Mouse (Mus musculus): ENCODE data around the gene Tmprss13.

Tmprss13 gene

GRCm38 (mm10) chr9:45318855-45319254, at the start of gene Tmprss13:
TSS of gene Tmprss13 (plus strand) at chr9:45319100.
- no peak for DNase-seq

DNA sequence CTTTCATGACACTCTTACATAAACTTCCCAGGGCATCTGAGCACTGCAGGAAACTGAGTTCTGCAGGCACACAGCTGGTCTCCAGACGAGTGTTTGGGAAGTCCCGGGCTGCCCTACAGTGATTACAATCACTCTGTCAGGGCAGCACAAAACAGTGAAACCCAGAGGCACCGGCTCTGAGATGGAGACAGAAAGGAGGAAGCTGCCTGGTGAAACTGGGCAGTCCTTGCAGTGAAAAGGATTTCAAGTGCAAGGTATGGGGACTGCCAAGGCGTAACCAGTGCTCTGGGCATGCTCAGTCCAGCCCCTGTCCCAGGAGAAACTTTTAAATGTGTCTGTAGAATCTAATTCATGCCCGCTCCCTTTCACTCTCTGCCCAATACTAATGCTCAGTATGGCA, 46.7 kb upstream of the Tmprss13 start:
- DNase-seq, result no peak

- no peak for DNase-seq
Observed at GRCm38 (mm10) chr9:45274218-45274617, 44.7 kb upstream of the Tmprss13 start.

GRCm38 (mm10) chr9:45274635-45275034, 44.3 kb upstream of the Tmprss13 start:
- DNase-seq, result no peak

- DNase-seq, result no peak
Observed at GRCm38 (mm10) chr9:45280059-45280458, 38.8 kb upstream of the Tmprss13 start.

DNA sequence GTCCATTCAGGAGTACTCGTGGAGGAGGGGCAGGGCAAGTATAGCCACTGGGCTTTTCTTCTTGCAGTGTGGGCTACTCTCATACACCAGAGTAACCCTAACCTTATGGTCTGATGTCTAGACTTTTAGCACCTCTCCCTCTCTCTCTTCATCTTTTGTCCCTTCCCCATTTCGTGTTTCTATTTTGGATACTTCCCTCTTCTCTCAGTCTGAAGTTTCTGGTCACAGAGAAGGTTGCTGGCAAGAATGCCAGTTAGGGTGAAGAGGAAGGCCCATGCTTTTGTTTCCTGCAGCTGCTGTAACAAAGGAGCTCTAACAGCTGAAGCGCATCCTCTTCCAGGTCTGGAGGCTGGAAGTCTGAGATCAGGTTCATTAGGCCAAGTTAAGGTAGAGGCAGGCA, 38.0 kb upstream of the Tmprss13 start:
- no peak for DNase-seq

DNA sequence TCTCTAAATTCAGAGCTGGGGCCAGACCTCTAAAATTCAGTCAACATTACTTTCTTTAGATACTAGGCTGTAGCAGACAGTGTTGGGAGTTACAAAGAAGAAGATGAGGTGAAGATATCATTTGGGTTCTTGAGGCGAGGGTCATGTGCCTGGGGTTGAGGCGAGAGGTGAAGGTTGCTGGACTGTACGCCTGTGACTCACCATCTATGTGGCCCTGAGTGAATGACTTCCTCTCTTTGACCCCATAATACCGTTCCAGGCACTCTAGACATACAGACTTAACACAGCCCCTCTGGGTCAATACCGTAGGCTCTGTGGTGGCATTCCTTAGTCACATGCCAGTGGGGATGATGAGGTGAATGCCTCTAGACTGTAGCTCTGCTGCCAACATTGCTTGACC, 36.4 kb upstream of the Tmprss13 start:
- DNase-seq, result no peak

DNA sequence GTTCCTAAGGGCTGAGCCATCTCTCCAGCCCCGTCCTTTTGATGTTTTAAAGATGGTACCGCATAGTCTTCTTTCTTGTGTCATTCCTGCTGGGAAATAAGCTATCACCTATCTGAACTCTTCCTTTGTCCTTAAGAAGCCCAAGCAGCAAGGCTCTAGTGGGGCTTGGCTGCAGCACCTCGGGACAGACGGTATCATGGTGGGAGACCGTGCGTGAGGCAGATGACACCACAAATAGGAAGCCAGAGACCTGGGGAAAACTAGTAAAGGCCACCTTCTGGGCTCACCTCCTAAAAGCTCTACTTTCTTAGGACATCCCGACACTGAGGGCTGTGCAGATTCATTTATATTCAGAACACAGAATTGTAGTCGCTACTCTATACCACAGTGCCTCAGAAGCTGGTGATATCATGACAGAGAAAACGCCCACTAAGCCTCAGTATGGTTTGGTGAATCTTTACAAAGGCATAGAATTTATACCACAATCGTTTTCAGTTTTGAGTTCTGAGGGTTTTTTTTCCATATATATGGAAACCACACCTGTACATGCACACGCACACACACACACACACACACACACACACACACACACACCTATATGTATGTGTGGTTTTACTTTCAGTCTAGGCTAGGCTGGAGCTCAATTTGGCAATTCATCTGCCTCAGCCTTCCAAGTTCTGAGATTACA, 27.3 kb upstream of the Tmprss13 start:
- no peak for DNase-seq

DNA sequence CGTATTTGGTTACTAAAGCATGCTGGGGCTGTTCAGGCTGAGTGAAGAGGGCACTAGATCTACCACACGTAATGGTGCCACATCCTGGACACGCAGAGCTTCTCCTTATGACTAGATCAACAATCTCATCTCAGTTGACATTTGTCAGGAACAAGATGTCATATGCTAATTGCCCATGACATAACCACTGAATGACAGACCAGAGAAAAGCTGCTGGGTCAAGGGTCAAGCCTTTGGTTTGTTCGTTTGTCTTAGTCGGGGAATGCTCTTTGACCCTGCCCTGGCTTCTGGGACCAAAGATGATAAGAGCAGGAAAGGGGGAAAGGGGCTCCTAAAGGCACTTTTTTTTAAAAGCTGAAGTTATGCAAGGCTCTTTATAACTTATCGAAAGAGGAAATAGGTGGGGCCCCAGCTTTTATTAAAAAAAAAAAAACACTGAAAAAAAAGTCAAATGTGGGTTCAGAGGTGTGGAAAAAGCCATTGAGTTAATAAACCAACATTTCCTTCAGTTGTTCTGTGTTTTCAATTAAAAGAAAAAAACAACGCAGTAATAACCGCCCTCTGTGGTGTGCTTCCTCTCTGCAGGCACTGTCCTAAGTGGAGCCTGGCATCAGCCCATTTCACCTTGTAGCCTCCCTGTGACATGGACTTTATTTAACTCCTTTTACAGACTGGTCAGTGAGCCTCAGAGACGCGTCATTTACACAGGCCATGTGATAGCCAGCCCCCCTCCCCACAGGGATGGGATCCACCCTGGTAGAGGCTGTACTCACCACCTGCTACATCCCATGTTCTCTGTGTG, 24.5 kb upstream of the Tmprss13 start:
- no peak for DNase-seq

- DNase-seq, result peak; percentile 59
Observed at GRCm38 (mm10) chr9:45299231-45300006, 19.5 kb upstream of the Tmprss13 start.

DNA sequence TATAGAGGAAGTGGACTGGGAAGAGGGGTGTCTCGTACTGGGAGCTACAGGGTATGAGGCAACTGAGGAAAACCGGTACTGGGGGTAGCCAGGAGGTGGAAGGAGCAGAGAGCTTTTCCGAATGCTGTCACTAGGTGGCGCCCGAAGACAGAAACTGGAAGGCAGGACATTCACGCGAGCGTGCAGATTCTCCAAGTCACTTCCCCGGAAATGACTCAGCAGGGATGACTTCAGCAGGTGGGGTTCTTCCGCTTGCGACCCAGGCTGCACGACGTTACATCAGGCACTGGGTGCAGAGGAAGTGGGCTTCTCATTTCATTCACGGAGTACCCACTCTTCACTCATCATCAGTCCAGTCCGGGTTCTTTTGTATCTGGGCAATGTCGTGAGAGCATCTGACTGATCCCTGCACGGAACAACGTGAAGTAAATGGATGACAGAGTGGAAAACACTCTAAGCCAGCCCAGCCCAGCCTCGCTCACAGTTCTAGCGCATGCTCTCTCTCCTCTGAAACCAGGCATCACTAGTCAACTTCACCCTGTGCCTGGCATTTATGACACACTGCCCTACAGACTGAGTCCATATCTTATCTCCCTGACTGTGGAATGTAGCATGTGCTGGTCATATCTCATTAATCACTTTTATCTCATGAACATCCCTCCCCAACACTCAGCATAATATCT, 18.3 kb upstream of the Tmprss13 start:
- peak; percentile 94 for DNase-seq

- DNase-seq, result no peak
Observed at GRCm38 (mm10) chr9:45301771-45302170, 17.1 kb upstream of the Tmprss13 start.

GRCm38 (mm10) chr9:45306746-45307410, 12.0 kb upstream of the Tmprss13 start:
- DNase-seq, result no peak

DNA sequence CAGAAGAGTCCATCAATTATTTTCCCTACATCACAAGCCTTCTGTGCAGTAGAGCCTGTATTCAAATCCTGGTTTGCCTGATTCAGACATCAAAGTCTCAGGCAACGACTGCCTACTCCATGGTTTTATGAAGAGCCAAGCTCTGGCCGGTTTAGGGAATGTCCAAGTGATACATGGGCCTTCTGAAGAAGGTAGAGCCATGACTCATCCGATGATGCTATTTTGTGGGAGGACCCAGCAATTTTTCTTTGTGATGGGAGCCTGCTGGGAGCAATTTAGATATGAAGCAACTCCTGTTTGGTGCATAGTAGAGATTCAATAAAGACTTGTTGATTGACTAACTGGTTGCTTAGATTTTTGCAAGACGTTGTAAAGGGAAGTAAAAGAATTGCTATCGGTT, 10.4 kb upstream of the Tmprss13 start:
- DNase-seq, result no peak

DNA sequence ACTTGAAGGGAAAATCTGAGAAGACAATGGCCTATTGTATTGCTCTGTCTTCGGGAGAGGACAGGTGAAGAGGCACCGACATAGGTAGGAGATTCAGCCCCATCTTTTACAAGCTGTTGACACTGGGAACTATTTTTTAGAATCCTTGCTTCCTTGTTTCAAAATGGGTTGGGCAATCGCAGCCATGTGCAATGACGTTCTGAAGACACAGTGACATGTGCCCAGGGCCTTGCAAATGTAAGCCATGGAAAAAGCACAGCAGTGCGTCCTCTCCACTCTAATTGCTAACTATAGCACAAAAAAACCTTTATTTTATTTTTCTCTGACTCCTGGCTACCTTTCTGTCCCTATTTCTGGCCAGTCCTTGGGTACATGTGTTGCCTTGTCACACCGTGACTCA, 7.0 kb upstream of the Tmprss13 start:
- no peak for DNase-seq

DNA sequence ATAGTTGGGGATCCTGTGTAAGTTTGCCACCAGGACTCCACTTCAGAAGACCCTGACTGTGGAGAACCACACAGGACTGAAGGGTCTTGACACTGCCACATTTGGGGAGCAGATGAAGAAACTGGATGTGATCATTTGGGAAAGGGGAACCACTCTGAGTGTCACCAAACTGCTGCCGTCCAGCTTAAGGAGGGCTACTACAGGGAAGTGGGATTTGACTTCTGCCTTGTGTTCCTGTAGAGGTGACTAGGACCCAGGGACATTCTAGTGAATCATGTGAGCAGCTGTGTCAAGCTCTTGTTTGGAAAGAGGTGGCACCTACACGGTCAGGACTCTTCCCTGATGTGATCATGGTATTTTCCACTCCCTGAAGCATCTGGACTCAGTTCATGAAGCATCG, 5.0 kb upstream of the Tmprss13 start:
- no peak for DNase-seq

DNA sequence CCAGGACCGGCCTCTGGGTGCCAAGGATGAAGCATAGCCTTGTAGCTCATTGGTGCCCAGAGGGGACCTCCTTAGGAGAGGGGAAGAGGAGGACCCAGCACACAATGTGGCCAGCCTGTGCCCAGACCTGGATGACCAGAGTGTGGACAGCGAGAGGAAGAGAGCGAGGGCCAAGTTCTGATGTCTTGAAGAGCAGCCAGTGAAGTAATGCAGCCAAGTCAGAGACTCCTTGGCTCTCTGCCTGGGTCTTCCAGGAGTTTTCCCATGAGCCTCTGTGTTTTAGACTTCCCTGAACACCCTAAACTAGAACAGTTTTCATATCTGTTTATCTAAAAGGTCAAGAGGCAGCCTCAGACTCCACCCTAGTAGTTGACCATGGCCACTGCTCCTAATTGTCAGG, 1.3 kb upstream of the Tmprss13 start:
- no peak for DNase-seq

GRCm38 (mm10) chr9:45321465-45321864, 2.6 kb downstream of the Tmprss13 start:
- DNase-seq, result peak; percentile 35

DNA sequence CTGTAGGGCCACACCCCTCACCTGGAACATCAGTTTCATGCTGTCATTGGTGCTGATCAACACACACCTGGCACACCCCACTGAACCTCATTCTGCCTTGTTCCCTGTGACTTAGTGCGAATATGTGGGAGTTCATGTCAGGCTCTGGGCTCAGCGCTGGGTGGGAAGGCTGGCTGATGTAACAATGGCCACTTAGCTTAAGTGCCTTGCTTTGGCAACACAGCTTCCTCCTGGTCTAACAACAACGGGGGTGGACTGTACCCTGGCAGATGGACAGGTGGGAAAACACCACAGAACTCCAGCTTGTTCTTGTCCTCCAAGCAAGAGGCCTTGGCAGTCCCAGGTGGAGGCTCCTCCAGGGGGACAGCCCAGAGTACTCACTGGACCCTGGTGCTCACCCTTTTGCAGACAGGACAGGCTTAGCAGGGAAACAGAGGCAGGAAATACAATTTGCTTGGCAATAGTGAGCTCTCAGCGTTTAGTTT, 3.1 kb downstream of the Tmprss13 start:
- no peak for DNase-seq

- no peak for DNase-seq
Observed at GRCm38 (mm10) chr9:45326390-45326789, 7.5 kb downstream of the Tmprss13 start.

DNA sequence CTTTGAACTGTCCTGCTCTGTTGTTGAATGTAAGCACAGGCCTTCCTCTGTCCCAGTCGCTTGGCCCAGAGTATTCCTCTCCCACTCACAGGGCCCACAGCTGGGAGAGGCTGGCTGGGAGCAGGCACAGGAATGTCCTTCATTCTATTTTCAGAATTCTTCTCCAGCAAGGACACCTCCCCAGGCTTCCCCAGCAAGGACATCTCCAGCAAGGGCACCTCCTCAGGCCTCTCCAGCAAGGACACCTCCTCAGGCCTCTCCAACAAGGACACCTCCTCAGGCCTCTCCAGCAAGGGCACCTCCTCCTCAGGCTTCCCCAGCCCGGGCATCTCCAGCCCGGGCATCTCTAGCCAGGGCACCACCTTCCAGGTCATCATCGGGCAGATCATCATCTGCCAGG, 9.4 kb downstream of the Tmprss13 start:
- no peak for DNase-seq

DNA sequence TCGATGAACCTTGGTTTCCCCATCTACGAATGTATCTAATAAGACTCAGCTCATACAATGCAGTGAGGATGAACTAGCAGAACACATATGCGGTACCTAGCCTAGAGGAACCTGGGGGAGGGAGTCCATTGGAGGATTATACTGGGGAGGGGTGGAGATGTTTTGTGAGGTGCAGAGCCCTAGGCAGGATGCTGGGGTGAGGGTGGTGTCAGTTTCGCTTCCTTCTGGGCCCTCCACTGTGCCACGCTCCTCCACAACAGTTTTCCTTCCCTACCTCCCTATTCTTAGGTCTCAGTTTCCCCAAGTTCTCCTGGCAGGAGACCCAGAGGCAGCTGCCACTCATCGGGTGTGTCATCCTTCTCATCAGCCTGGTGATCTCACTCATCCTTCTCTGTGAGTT, 10.7 kb downstream of the Tmprss13 start:
- no peak for DNase-seq

All from retina, postnatal 1 day (tissue).